Mouse (Mus musculus): ENCODE results near the gene Rack1.

DNA sequence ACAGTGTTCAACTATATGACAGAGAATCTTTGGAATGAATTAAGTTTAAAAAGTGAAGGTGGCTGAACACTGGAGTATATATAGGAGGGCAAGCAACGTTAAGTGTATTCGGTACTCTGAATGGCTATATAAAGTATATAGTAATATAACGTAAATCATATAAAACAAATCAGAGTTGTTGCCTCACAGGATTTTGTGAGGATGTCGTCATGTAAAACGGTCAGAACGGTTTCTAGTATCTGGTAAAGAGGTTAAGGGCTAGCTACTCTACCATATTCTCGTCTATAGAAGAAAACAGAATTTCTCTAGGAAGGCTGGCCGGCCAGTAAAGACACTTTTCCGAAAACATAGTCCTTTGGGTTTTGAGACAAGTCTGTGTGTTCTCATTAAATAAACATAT lies 17.7 kb downstream of the Rack1 start:
- TF ChIP-seq CTCF (IDR thresholded peaks at IDR 0.05; ENCODE audit: low read depth) = no peak
- no peak for TF ChIP-seq EP300 (IDR thresholded peaks at IDR 0.05; ENCODE audit: low read depth)

Data from liver, embryonic 14.5 days (tissue).